Mouse (Mus musculus) myocyte (in vitro differentiated cells): ENCODE data around the gene Aig1.

Source experiments
- CEBPB ChIP-seq: IDR thresholded peaks from 2 replicates; pipeline ENCODE4 v1.6.1; 2011; ENCODE audit warnings: mild to moderate bottlenecking, moderate library complexity; ENCODE audit not compliant: poor library complexity, insufficient read depth, severe bottlenecking
- E2F4 ChIP-seq: IDR thresholded peaks from one replicate; pipeline ENCODE4 v1.6.1; 2011; ENCODE audit warnings: mild to moderate bottlenecking, control low read depth, moderate library complexity; ENCODE audit not compliant: insufficient read depth
- MAX ChIP-seq: IDR thresholded peaks from one replicate; pipeline ENCODE4 v1.6.1; 2011; ENCODE audit warnings: low read depth, mild to moderate bottlenecking, control low read depth
- MYOD1 ChIP-seq, 3 experiments: IDR thresholded peaks; one replicate each; pipeline ENCODE4 v1.6.1; 2011; ENCODE audit warnings: control low read depth in 2 of 3, low read depth in 2 of 3, mild to moderate bottlenecking in 2 of 3, moderate library complexity in 1 of 3; ENCODE audit not compliant: insufficient read length in 2 of 3, control insufficient read depth in 1 of 3
- MYOG ChIP-seq, 3 experiments: IDR thresholded peaks; one replicate each; pipeline ENCODE4 v1.6.1; 2011; ENCODE audit warnings: control low read depth in 2 of 3, low read depth in 2 of 3, mild to moderate bottlenecking in 2 of 3; ENCODE audit not compliant: insufficient read length in 2 of 3, control insufficient read depth in 1 of 3, insufficient read depth in 1 of 3
- POLR2A ChIP-seq: IDR thresholded peaks from one replicate; pipeline ENCODE4 v1.6.1; 2011; ENCODE audit warnings: low read depth, mild to moderate bottlenecking, control low read depth, moderate library complexity; ENCODE audit not compliant: insufficient read length
- POLR2AphosphoS2 ChIP-seq: IDR thresholded peaks from one replicate; pipeline ENCODE4 v1.6.1; 2011; ENCODE audit warnings: low read depth, control low read depth; ENCODE audit not compliant: insufficient read length
- SRF ChIP-seq: IDR thresholded peaks from one replicate; pipeline ENCODE4 v1.6.1; 2011; ENCODE audit warnings: low read depth; ENCODE audit not compliant: control insufficient read depth, insufficient read length
- TCF12 ChIP-seq: IDR thresholded peaks from one replicate; pipeline ENCODE4 v1.6.1; 2011; ENCODE audit warnings: mild to moderate bottlenecking, control low read depth; ENCODE audit not compliant: poor library complexity, insufficient read depth, severe bottlenecking
- USF1 ChIP-seq: IDR thresholded peaks from one replicate; pipeline ENCODE4 v1.6.1; 2011; ENCODE audit warnings: low read depth, mild to moderate bottlenecking, control low read depth, moderate library complexity

DNA sequence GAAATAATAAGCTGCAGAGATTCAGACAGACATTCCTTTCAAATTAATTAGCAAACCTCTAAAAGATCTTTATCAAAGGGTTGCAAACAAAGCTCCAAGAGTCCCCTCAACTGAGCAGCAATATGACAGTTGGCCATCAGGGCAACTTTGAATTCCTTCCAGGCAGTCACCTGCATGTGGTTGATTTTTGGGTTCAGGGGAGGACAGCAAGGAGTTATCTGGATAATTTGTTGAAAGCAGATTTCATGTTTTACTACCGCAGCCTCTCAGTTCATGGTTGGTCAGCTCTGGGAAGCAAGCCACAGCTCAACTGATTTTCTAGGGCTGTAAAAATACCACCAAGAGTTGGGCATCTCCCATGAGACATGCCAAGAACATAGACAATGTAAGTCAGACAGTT lies 98.1 kb downstream of the Aig1 start:
- no peak for TF ChIP-seq MAX
- TF ChIP-seq POLR2A, result no peak
- no peak for TF ChIP-seq USF1
- no peak for TF ChIP-seq TCF12
- no peak for TF ChIP-seq POLR2AphosphoS2
- TF ChIP-seq MYOG (IDR thresholded peaks at IDR 0.05; ENCODE audit: control insufficient read depth in 1 of 3, insufficient read depth in 1 of 3, insufficient read length in 2 of 3, low read depth in 2 of 3), result no peak
- TF ChIP-seq CEBPB, result no peak
- no peak for TF ChIP-seq MYOD1 (IDR thresholded peaks at IDR 0.05; ENCODE audit: control insufficient read depth in 1 of 3, insufficient read length in 2 of 3, low read depth in 2 of 3)
- no peak for TF ChIP-seq E2F4
- TF ChIP-seq SRF, result no peak
